Mouse (Mus musculus): ENCODE results near the gene 1700025G04Rik.

The 1700025G04Rik gene

DNA sequence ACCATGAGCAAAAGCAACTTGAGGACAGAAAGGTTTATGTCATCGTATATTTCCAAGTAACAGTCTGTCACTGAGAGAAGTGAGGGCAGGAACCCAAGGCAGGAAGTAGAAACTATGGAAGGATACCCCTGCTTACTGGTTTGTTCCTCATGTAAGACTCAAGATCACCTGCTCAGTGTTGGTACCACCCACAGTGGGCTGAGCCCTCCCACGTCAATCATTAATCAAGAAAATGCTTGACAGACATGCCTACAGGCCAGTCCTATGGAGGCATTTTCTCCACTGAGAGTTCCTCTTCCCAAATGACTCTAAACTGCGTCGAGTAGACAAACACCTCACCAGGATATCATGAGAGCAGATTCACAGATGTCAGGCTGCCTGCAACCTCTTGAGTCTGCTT, 64.6 kb downstream of the 1700025G04Rik start:
- no peak for TF ChIP-seq GATA4 (IDR thresholded peaks at IDR 0.05; ENCODE audit: insufficient replicate concordance, low read length)

DNA sequence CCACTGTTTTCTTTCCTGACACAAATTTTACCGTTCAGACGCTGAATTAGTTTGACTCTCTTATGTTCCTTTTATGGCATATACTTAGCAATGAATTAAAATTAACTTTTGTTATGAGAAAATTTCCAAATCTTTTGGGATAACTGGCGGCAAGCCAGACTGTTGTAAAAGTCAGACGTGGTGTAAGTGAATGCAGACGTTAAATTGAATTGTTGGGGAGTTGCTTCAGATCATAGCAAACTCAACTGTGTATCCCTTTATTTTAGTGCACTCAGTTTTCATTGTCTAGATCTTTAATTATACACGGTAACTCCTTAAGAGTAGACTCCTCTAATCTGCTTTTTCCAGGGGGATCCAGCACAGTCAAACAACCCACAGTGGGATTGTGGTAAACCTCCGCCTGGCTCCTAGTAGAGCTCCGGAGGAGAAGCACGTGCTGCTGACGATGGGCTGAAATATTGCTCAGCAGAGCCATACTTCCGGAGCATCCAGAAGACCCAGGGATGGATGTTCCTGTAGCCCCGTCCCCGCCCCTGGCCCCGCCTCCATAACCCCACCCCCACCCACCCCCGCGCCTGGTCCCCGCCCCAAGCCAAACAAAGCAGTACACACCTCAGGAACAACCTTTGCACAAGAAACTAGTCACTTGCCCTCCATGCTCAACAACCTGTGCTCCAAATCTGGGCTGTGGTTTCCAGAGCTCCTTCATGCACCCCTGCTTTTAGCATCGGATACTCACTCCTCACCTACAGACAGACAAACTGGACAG, 65.7 kb downstream of the 1700025G04Rik start:
- no peak for TF ChIP-seq GATA4 (IDR thresholded peaks at IDR 0.05; ENCODE audit: insufficient replicate concordance, low read length)

DNA sequence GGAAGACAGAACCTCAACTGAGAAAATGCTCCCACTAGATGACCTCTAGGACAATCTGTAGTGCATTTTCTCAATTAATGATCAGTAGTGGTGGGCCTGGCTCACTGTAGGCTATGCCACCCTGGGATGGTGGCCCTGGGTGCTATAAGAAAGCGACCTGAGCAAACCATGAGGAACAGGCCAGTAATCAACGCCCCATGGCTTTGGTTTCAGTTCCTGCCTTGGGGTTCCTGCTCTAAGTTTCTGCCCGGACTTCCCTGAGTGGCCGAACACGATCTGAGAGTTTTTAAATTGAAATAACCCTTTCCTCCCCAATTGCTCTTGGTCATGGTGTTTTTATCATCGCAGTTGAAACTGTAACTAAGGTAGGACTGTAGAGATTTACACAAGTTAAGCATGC, 69.1 kb downstream of the 1700025G04Rik start:
- no peak for TF ChIP-seq GATA4 (IDR thresholded peaks at IDR 0.05; ENCODE audit: insufficient replicate concordance, low read length)

GRCm38 (mm10) chr1:152020070-152020469, 69.9 kb downstream of the 1700025G04Rik start:
- TF ChIP-seq GATA4 (IDR thresholded peaks at IDR 0.05; ENCODE audit: insufficient replicate concordance, low read length): no peak

DNA sequence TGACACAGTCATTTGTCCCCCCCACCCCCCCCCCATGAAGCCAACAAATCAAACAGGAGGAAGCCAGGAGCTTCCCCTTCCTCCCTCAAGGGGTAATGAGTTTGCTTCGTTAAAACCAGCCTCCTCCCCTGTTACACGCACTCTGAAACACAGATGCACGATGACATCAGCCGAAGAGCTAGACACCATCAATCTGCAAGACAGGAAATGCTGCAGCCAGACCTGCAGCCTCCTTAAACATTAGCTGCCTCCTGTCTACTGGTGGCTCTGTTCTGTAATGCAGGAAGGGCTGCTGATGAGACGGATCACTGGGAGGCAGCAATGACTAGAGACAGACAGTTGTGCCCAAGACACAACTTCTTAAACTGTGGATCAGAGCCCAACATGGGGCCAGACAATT, 70.7 kb downstream of the 1700025G04Rik start:
- no peak for TF ChIP-seq GATA4 (IDR thresholded peaks at IDR 0.05; ENCODE audit: insufficient replicate concordance, low read length)

GRCm38 (mm10) chr1:152018322-152018721, 71.6 kb downstream of the 1700025G04Rik start:
- no peak for TF ChIP-seq GATA4 (IDR thresholded peaks at IDR 0.05; ENCODE audit: insufficient replicate concordance, low read length)

GRCm38 (mm10) chr1:152016663-152017062, 73.3 kb downstream of the 1700025G04Rik start:
- TF ChIP-seq GATA4 (IDR thresholded peaks at IDR 0.05; ENCODE audit: insufficient replicate concordance, low read length): no peak

DNA sequence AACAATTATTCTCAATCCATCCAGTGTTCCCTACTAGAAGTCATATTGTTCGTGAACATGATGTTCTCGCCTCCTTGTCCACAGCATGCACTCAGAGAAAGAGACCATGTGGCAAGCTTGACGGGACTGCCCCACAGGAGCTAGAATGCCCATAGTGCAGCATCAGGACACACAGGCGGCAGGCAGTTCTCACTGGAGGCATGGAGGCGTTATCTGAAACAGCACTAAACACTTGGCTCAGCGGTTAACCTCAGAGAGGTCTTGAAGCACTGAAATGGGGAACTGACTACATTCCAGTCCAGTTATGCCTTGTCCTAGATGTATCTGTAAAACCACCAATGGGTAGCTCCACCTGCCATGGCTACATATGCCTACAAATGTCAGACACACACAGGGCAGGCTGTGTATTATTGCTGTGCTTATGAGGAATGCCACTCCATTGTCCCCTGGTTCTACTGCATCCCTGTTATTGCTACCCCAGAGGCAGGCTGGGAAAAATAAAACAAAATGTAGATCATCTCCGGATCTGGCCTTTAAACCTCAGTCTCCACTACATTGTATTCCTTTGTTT, 74.3 kb downstream of the 1700025G04Rik start:
- no peak for TF ChIP-seq GATA4 (IDR thresholded peaks at IDR 0.05; ENCODE audit: insufficient replicate concordance, low read length)

- TF ChIP-seq GATA4 (IDR thresholded peaks at IDR 0.05; ENCODE audit: insufficient replicate concordance, low read length): no peak
Measured at GRCm38 (mm10) chr1:152011741-152012140, 78.2 kb downstream of the 1700025G04Rik start.

- TF ChIP-seq GATA4 (IDR thresholded peaks at IDR 0.05; ENCODE audit: insufficient replicate concordance, low read length): no peak
Measured at GRCm38 (mm10) chr1:152010251-152010980, 79.5 kb downstream of the 1700025G04Rik start.

GRCm38 (mm10) chr1:152008473-152008991, 81.4 kb downstream of the 1700025G04Rik start:
- no peak for TF ChIP-seq GATA4 (IDR thresholded peaks at IDR 0.05; ENCODE audit: insufficient replicate concordance, low read length)

DNA sequence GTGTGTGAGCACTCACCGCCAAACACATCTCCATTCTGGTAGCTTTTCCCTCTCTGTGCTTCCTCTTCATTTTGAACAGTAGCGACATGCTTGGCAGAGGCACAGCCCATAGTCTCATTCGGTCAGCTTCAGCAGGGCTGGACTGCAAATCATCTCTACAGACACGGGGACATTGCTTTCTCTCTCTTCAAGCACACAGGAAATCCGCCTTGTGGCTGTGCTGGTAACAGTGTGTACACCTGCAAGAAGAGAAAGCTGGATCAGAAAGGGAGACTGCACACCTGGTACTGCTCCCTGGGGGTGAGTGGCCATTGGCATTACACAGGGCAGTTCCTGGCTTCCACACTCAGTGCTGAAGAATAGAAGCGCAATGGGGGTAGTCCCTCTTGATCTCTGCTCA, 83.4 kb downstream of the 1700025G04Rik start:
- TF ChIP-seq GATA4 (IDR thresholded peaks at IDR 0.05; ENCODE audit: insufficient replicate concordance, low read length): no peak

- TF ChIP-seq GATA4 (IDR thresholded peaks at IDR 0.05; ENCODE audit: insufficient replicate concordance, low read length): no peak
Measured at GRCm38 (mm10) chr1:152004509-152004908, 85.4 kb downstream of the 1700025G04Rik start.

- TF ChIP-seq GATA4 (IDR thresholded peaks at IDR 0.05; ENCODE audit: insufficient replicate concordance, low read length): no peak
Measured at GRCm38 (mm10) chr1:152000461-152000860, 89.5 kb downstream of the 1700025G04Rik start.

GRCm38 (mm10) chr1:151999424-151999842, 90.5 kb downstream of the 1700025G04Rik start:
- no peak for TF ChIP-seq GATA4 (IDR thresholded peaks at IDR 0.05; ENCODE audit: insufficient replicate concordance, low read length)

GRCm38 (mm10) chr1:151998721-151999206, 91.2 kb downstream of the 1700025G04Rik start:
- no peak for TF ChIP-seq GATA4 (IDR thresholded peaks at IDR 0.05; ENCODE audit: insufficient replicate concordance, low read length)

Measured in liver, adult (tissue).